Mouse (Mus musculus): Measurements from ENCODE around the gene Cntd1. TPM values are rescaled to one million over a fixed set of nuclear protein-coding genes. Genes with fewer than 3 reads are reported as not detected.

Gene Cntd1
- under 1 TPM; 0.27 to 0.59 TPM for total RNA-seq (2021)
- long read RNA-seq, experiment 1 = 0 reads
- long read RNA-seq, experiment 2 = 0 reads

DNA sequence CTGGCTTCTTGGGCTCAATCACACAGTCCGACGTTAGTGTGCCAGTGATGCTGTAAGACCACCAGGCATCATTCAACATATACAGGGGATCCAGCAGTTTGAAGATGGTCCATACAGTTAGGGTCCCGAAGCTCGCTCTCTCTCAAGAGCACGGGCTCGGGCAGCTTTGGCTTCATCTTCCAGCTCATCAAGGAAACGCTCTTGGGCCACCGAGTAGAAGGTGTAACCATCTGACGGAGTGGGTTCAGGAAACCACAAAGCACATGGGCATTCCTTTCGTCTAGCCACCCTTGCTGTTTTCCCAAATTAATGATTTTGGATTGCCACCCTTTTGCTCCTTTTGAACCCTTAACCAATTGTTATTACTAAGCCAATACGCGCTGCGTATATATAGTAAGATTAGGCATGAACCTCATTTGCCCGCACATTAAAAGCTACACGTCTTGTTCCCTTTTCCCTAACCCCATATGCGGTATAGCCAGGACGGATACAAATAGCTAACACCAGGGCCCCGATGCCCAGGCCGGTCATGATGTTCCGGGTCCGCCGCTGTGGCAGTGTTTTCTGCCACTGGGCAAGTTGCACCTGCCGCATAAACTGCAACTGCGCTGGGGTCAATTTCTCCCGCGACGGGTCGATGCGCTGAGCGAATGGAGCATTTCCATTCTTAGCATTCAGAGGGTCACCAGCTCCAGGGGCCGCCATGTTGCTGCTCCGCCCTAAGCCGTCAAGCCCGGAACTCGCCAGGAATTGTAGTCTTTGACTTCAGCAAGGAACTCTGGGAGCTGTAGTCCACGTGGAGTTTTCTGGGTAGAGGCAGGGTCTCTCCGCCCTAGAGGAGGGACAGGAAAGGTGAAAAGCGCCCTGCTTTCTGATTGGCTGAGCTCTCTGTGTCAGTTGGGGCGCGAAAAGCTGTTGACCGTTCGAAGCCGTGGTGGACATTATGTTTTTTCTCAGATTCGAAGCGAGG, at the start of gene Cntd1, which contains the start of gene Coa3:
TSS of gene Cntd1 (plus strand) at position 790 of the 970 bp plus-strand sequence.
TSS of gene Coa3 (minus strand) at position 892 of the 970 bp plus-strand sequence.
- peak; percentile 80 to 85 for DNase-seq (ENCODE audit: low spot score in 2 of 2)
- intact Hi-C loops (cut with DNase I) = no loop called here

DNA sequence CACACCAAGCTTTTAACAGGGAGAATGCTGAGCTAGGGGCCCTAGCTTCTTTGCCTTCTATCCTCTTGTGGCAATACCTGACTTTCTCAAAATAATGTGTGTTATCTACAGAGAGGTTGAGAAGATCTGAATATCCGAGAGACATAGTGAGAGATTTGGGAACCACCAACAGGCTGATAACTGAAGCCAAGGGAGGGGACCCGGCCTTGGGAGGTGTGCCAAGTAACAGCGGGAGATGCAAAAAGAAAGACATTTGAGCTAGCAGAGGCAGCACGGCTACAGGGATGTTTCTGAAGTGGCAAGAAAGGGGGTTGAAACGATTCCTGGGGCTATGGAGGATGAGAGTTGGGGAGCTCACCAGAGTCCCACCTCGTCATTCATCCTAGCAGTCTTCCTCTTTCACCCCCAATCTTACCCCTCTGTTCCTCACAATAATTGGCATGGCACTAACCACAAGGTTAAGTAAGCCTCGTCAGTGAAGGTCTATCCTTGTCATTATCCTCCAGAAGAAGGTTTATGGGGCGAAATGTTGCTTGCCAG, 49.4 kb upstream of the Cntd1 start:
- intact Hi-C loops (cut with DNase I) = loop anchor here (10.0 kb wide), 1 partner anchor 165 kb away; no protein-coding TSS in a partner anchor
- DNase-seq (ENCODE audit: low spot score in 2 of 2) = peak in 1 of 2 experiments; percentile 11

DNA sequence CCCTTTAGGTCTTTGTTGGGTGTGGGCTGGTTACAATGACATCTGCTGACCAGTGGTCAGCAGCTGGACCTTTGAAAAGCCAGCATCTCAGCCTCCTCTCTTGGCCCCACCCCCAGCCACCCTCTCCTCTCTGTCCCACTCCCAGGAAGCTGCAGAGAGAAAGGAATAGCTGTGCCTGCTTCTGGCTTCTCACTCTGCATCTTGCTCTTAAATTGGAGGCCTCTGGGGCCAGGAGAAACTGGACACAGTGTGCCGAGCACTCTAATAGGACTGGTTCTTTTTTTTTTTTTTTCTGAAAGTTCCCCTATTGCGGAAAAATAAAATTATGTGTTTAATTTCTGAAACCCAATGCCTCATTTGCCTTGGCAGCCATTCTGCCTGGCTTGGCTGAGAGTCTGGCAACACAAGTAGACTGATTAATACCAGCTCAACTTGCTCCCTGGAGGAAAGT, 48.7 kb upstream of the Cntd1 start:
- intact Hi-C loops (cut with DNase I) = no loop called here
- DNase-seq (ENCODE audit: low spot score in 2 of 2) = no peak

DNA sequence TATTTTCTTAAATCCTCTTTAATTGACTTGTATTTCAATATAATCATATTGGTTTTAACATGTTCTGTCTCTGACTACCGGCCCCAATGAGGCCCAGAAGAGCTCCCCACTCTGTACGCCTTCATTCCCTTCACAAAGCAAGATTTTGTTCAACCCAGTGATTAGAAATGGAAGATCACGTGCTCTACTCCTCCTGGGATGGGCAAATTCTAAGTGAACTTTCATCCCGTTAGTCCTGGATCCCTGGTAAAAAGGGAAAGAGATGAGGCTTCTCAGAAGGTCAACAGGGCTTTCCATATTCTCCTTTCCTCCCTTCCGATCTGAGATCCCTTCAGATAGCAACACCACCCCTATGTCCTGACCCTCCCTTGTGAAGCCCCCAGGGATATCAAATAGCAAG, 48.3 kb upstream of the Cntd1 start:
- intact Hi-C loops (cut with DNase I) = no loop called here
- DNase-seq (ENCODE audit: low spot score in 2 of 2) = no peak

DNA sequence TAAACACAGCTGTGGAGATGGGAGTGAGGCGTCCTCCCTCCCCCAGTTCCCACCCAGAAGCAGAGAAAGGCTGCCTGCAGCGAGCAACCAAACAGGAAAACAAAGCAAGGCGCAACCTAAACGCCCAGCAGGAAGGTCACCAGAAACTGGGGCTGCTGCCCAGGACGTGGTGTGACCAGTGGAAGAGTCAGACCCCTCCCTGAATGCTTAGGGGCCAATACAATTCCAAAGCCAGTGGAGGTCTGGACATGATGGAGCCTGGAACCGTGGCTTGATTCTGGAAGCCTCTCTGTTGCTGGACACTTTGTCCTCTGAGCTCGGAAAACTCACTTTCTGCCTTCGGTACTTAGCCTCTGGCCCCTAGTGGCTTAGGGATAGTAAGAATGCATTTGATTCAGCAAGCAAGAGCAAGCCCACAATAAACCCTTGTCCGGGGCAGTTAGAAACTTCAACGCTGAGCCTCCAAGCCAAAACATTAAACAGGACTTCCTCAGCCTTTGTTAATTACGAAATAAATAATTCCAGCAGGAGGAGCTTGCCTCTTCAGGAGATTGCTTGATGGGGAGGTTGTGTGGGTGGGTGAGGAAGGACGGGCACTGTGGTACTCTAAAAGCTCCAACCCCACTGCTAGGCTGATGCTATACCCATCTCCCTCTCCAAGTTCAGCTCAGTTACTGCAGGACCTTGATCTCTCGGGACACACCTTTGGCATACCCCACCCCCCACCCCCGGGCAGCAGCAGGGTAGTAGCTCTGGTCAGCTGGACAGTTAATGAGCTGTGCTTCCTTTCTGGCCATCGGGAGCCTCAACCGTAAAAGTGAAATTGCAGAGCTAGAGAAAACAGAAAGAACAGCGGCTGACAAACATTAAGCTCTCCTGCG, 47.6 kb upstream of the Cntd1 start:
- intact Hi-C loops (cut with DNase I) = no loop called here
- DNase-seq (ENCODE audit: low spot score in 2 of 2) = peak in 1 of 2 experiments; percentile 34

DNA sequence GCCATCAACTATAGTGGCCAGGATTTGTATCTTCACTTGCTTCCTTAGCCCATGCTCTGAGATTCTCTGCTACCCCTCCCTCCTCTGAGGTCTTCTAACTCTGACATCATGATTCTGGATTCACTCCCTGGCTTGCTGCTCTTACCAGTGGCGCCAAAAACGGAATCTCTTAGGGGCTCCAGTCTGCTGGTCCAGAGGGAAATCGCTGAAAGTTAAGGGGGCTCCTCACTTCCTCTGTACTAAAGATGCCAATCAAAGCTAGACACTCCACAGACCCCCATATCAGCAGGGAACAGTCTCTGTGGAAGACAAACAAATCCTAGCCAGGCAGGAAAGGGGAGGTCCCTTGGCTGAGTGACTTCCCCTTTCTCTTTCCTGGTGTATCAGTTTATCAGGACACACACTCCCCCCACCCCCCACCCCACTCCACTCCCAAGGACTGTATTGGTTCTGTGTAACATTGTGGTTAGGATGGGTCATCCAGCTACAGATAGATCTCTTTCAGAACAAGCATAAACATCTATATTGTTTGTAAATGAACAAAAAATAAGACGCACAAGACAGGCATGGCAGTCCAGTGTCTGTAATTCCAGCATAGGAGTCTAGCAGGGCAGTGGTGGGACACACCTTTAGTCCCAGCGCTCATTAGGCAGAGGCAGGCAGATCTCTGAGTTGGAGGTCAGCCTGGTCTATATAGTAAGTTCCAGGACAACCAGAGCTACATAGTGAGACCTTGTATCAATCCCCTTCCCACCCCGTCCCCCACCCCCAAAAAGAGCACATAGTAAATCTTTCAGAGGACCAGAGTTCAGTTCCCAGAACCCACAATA, 46.6 kb upstream of the Cntd1 start:
- intact Hi-C loops (cut with DNase I) = no loop called here

DNA sequence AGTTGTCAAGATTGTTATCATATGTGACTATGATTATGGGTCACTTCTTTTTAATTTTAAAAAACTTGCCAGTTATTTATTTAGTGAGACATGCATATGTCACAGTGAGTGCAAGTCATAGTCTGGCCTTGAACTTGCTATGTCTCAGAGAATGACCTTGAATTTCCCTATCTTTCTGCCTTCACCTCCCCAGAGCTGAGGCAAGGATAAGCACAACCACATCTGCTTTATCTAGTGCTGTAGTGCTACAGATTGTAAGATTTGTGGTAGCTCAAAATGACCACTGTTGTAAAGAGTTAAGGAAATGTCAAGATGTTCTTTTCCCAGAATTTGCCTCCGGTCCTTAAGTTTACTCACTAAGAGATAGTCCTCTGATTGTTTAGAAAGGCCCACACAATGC, 45.6 kb upstream of the Cntd1 start:
- intact Hi-C loops (cut with DNase I) = no loop called here
- DNase-seq (ENCODE audit: low spot score in 2 of 2) = no peak

More for the DNA sequence above, 46.6 kb upstream of the Cntd1 start:
- no peak for DNase-seq (ENCODE audit: low spot score in 2 of 2)

DNA sequence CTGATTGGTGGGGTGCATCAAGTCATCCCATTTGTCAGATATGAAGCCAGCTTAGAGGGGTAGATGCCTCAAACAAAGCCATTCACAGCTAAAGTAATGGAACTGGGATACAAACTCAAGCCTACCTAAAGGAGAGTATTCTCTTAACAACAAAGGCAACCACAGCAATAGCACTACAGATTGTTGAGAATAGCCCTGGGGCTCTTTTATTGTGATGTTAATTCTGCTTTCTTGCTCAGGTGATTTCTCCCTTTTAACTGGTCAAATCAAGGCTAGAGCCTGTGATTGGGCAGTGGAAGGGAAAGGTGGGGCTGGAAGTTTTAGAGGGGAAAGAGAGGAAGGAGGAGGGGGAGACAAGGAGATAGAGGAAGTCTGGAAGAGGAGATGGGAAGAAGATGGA, 44.7 kb upstream of the Cntd1 start:
- DNase-seq (ENCODE audit: low spot score in 2 of 2) = no peak
- intact Hi-C loops (cut with DNase I) = no loop called here

DNA sequence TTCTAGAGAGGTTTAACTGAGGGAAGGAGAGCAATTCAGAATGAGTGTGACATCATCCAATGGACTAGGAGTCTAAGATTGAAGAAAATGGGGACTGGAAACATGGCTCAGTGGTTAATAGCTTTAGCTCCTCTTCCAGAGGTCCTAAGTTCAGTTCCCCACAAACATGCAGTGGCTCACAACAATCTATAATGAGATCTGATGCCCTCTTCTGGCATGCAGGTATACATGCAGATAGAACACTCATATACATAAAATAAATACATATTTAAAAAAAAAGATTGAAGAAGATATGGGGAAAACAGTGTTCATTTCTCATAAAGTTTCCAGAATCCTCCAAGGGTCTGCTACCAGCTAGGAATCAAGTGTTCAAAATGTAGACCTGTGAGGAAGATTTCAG, 43.4 kb upstream of the Cntd1 start:
- intact Hi-C loops (cut with DNase I) = no loop called here

DNA sequence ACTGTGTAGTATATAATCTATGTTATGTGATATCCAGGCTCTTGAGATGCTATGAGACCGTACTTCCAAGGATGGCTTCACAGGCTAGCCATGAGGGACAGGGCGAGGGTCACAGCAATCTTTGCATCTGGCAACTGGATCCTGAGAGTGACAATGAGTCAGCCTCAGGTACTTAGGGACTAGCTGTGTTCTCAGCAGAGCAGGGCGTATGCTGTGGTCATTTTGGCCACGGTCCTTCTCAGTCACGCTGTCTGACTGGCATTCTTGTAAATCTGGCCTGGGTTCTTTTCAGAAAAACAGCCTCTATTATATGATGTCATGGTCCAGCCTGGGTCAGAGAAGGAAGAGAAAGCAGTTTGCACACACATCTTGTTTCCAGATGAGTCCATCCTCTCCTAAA, 42.0 kb upstream of the Cntd1 start:
- DNase-seq (ENCODE audit: low spot score in 2 of 2) = no peak
- intact Hi-C loops (cut with DNase I) = no loop called here

More for the DNA sequence above, 43.4 kb upstream of the Cntd1 start:
- no peak for DNase-seq (ENCODE audit: low spot score in 2 of 2)

DNA sequence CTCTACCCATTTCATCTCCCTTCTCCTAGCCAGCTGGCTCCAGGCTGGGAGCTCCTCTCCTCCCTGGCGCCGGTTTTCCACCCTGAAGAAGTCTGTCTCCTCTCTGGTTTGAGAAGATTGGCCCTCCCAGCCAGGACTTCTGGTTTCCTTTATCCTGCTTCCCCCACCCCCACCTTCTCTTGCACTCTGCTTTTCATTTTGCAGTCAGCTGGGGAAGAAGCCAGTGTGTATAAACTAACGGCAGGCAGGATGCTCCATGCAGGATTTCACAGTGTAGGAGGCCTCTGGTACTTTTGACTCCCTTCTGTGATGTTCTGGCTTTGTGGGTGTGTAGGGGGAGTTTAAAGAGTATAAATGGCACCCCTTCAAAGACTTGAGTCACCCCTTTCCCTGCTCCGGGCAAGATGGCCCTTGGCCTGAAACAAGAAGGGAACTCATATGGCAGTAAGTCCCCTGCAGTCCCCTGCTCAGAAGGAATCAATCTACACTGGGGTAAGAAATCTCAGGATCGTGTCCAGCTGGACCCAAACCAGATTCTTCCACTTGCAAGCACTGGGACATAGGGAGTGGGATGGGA, 40.7 kb upstream of the Cntd1 start:
- peak in 1 of 2 experiments; percentile 17 for DNase-seq (ENCODE audit: low spot score in 2 of 2)
- intact Hi-C loops (cut with DNase I) = no loop called here

DNA sequence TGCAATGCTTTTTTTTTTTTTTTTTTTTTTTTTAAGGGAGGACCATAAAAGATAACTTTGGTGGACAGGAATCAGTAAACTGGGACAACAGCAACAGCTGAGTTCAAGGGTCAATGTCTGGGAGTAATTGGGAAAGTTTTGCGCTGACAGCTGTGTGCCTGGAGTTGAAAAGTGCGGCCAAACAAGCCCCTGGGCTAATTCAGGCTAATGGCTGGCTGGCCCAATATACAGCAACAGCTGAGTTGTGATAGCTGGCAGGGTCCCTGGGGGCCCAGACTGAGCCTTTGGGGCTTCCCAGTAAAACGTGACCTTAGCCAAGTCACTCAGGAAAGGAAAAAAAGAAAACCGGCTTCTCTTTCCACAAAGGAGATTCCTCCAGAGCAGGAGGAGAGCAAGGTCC, 33.7 kb upstream of the Cntd1 start:
- DNase-seq (ENCODE audit: low spot score in 2 of 2) = no peak
- intact Hi-C loops (cut with DNase I) = no loop called here

DNA sequence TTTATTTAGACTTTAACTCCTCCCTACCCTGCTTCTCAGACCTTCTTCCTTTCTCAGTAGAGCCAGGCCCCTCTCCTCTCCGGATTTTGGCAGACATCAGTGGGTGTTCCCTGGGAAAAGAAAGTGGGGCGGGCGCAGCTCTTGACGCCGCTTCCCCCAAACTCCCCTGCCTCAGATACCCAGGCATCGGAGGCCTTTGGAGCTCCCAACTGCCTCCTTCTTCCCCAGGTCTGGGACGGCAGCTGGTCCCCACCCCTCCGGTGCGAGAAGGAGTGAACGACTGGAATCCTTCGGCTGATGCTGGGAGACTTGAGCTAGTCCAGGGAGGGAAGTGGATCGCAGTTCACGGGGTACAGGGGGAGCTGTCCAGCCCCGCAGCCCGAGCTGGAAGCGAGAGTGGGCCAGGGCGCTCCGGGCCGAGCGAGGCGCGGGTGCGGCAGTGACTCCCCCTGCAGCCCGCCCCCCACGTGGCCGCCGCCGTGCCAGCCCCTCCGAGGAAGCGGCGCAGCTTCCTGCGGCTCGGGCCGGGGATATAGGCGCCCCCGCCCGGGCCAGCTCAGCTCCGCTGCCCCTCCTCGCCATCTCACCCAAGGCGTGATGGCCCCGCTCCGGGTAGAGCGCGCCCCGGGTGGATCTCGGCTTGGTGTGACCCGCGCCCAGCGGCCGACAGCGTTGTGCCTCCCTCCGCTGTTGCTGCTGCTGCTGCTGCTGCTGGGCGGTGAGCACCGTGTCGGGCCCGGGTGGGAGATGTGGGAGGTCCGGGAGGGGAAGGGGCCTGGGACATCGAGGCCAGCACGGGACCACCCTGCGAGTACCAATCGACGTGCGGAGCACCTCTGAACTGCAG, 32.7 kb upstream of the Cntd1 start, which contains the start of gene Ramp2:
TSS of gene Ramp2 (plus strand) at position 174 of the 847 bp plus-strand sequence.
- DNase-seq (ENCODE audit: low spot score in 2 of 2) = no peak
- intact Hi-C loops (cut with DNase I) = no loop called here

DNA sequence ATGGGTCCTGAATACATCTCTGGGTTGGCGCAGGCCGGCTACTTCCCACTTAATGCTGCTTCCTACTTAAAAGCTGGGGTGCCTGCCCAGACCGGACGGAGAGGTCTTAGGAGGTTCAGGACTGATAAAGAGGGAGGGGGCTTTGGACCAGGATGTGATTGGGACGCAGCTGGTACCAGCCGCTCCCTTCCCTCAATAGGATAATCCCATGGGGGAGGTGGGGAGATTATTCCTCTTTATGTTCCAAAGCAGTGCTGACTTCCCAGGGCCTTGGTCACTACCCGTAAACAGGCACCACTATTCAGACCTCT, 32.2 kb upstream of the Cntd1 start:
- intact Hi-C loops (cut with DNase I) = no loop called here
- DNase-seq (ENCODE audit: low spot score in 2 of 2) = no peak

DNA sequence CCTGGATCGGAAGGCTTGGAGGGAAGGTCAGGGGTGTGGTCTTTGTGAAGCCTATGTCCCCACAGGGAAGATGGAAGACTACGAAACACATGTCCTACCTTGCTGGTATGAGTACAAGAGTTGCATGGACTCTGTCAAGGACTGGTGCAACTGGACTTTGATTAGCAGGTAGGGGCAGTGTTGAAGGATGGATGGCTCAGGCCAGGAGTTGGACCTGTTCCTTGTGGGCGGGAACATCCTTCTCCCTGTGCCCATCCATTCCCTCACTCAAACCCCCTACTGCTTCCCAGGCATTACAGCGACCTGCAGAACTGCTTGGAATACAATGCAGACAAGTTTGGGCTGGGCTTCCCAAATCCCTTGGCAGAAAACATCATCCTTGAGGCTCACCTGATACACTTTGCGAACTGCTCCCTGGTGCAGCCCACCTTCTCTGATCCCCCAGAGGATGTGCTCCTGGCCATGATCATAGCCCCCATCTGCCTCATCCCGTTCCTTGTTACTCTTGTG, 31.2 kb upstream of the Cntd1 start:
- intact Hi-C loops (cut with DNase I) = loop anchor here (1.0 kb wide), 1 partner anchor 35 kb away; no protein-coding TSS in a partner anchor
- no peak for DNase-seq (ENCODE audit: low spot score in 2 of 2)

DNA sequence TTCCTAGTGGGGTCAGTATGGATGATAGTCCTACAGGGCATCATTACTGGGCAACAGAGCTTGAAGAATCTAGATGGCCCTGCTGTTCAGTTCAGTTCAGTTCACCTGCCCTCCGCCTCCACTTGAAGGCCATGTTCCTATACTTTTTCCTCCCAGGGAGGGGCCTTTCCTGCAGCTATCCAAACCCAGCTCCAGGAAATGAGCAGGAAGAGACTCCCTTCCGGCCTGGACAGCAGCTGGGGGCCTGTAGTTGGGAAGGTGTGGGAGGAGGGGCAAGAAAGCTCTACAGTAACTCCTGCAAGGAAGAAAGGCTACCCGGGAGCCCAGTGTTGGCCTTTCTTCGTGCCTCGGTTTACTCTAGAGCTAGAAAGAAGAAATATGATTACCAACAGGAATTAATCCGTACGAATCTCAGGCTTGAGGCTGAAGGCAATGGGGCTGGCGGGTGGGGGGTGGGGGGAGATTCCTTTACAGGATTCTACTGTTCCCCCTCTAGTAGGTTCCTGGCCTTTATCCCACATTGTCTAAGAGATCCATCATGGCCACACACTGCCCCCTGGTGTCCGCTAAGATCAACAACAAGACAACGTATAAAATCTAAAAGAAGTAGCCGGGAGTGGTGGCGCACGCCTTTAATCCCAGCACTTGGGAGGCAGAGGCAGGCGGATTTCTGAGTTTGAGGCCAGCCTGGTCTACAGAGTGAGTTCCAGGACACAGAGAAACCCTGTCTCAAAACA, 30.4 kb upstream of the Cntd1 start:
- DNase-seq (ENCODE audit: low spot score in 2 of 2) = peak; percentile 60 to 70
- intact Hi-C loops (cut with DNase I) = loop anchor here (1.0 kb wide), 1 partner anchor 36 kb away; no protein-coding TSS in a partner anchor

DNA sequence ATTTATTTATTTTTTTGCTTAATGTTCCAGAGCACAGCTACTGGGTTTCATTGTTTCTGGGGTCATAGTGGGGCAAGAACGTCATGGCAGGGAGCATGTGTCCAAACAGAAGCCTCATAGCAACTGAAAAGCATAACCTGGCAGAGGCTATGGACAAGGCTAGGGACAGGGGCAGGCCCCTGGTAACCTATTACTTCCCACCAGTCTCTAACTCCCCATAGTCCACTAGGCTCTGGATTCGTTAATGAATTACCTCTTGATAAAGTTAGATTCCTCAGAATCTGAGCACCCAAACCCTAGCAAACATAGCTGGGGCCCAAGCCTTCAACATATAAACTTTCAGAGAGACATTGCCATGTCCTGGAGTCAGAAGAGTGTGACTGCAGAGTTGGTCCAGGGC, 27.8 kb upstream of the Cntd1 start:
- intact Hi-C loops (cut with DNase I) = no loop called here
- no peak for DNase-seq (ENCODE audit: low spot score in 2 of 2)
